Mouse (Mus musculus): ENCODE measurements around the gene Uba6.

GRCm38 (mm10) chr5:86187441-86187840 lies 14.8 kb upstream of the Uba6 start:
- TF ChIP-seq MAX (IDR thresholded peaks at IDR 0.05) (no peak), CEBPB (IDR thresholded peaks at IDR 0.05; ENCODE audit: low read depth) (no peak), CTCF (IDR thresholded peaks at IDR 0.05; ENCODE audit: control insufficient read depth, insufficient read depth, insufficient read length) (no peak), USF1 (IDR thresholded peaks at IDR 0.05; ENCODE audit: low read depth) (no peak), MYOD1 (IDR thresholded peaks at IDR 0.05; ENCODE audit: control insufficient read depth, insufficient read length, low read depth) (no peak), MYOG (IDR thresholded peaks at IDR 0.05; ENCODE audit: control insufficient read depth, extremely low read depth, insufficient read length) (no peak), FOSL1 (IDR thresholded peaks at IDR 0.05; ENCODE audit: insufficient read depth, low read length, poor library complexity, severe bottlenecking) (no peak)
